Mouse (Mus musculus): ENCODE results near the gene Cd300a.

DNA sequence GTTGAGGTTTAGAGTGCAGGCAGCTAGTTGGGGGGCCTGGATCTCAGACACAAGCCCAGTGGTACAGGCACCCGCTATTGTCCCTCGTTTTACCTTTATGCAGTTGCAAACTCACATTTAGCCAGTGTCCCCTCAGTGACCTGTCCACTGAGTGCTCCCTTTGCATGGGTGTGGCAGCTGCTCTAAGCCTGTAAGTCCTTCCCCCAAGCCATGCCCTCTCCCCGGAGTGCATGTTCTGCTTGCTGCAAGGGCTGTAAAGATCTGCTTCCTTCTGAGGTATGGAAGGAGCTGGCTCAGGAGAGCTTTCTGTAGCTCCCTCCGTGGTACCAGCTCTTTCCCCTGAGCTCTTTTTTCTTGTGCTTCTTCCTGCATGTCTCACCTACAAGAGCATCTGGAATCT, 43.8 kb downstream of the Cd300a start:
- TF ChIP-seq CTCF (IDR thresholded peaks at IDR 0.05; ENCODE audit: borderline replicate concordance, control insufficient read depth, extremely low read depth, insufficient read depth, low read length, poor library complexity) (no peak), POLR2A (IDR thresholded peaks at IDR 0.05; ENCODE audit: control insufficient read depth, extremely low read depth, insufficient read depth, low read length, poor library complexity) (no peak)

All from thymus, adult 2 months (tissue).